ENCODE assay signal across 16 mouse cellular contexts in genomic region chr19:34198901-34199300, GRCm38 (mm10). TPM values are rescaled to one million over a fixed set of nuclear protein-coding genes. Genes with fewer than 3 reads are reported as not detected.
"Had no signal": no experiment of that assay in that cellular context is flagged by ENCODE, and none has a peak within 500 bp of the region (broad histone marks: within the 10 kb centered on the region; RNA-seq: fewer than 3 reads in every experiment).

No protein-coding gene starts in this region.

- H3K27me3 ChIP-seq: intestine, embryonic 15.5 days; limb, embryonic 12.5 days; megakaryocyte, embryonic 14.5 days; neural tube, embryonic 13.5 days had no signal

- ATAC-seq: intestine, embryonic 15.5 days; midbrain, embryonic 13.5 days had no signal

- DNase-seq: kidney, adult 18-20 months; kidney, postnatal 10 days; liver; lung, adult 2 months; retina, postnatal 1 day; right cerebral cortex, postnatal 4 days; spleen, adult 18-20 months; thymus, postnatal 4 days had no signal

- H3K9me3 ChIP-seq: intestine, embryonic 15.5 days; limb, embryonic 12.5 days; megakaryocyte, embryonic 14.5 days; midbrain, embryonic 13.5 days; neural tube, embryonic 13.5 days had no signal

- H3K27ac ChIP-seq: intestine, embryonic 15.5 days; left cerebral cortex, adult 2 months; limb, embryonic 12.5 days; liver, embryonic 14.5 days; midbrain, embryonic 13.5 days; neural tube, embryonic 13.5 days had no signal

- H3K9ac ChIP-seq: intestine, embryonic 15.5 days; limb, embryonic 12.5 days; liver, embryonic 14.5 days; midbrain, embryonic 13.5 days; neural tube, embryonic 13.5 days had no signal

- H3K4me2 ChIP-seq: intestine, embryonic 15.5 days; limb, embryonic 12.5 days; midbrain, embryonic 13.5 days; neural tube, embryonic 13.5 days had no signal

- H3K4me1 ChIP-seq: intestine, embryonic 15.5 days; midbrain, embryonic 13.5 days; neural tube, embryonic 13.5 days had no signal

- H3K4me3 ChIP-seq: intestine, embryonic 15.5 days; left cerebral cortex, adult 2 months; limb, embryonic 12.5 days; megakaryocyte, embryonic 14.5 days; midbrain, embryonic 13.5 days; neural tube, embryonic 13.5 days had no signal

- H3K36me3 ChIP-seq: intestine, embryonic 15.5 days; limb, embryonic 12.5 days; midbrain, embryonic 13.5 days; neural tube, embryonic 13.5 days had no signal

RNA-seq across cellular contexts. Expression of gene Ankrd22, which starts 33.0 kb away (rescaled TPM):
- total RNA-seq: left cerebral cortex, adult 2 months had no signal
- polyA plus RNA-seq: kidney, embryonic 14.5 days; midbrain, embryonic 13.5 days; neural tube, embryonic 13.5 days had no signal
